ENCODE assay signal across 9 mouse cellular contexts in genomic region chr8:118237150-118237620, GRCm38 (mm10). TPM values are rescaled to one million over a fixed set of nuclear protein-coding genes. Genes with fewer than 3 reads are reported as not detected.
DNase-seq lines count a peak whose midpoint lies in the region; ATAC-seq lines count a peak whose summit lies in the region.
"Had no signal": no experiment of that assay in that cellular context is flagged by ENCODE, and none has a peak within 500 bp of the region (broad histone marks: within the 10 kb centered on the region; RNA-seq: fewer than 3 reads in every experiment).

No protein-coding gene starts in this region.

- no peaks in the 10 kb centered on the region for H3K36me3 ChIP-seq in midbrain, embryonic 13.5 days
- H3K36me3 ChIP-seq: limb, embryonic 13.5 days had no signal

- WGBS in midbrain, embryonic 13.5 days = 70% methylated on average over 11 of the region's 11 CpGs

- DNase-seq in cerebellum, postnatal 14 days = peak; percentile 69
- DNase-seq in cerebellum, adult 9-11 months = no peak
- DNase-seq in ovary, postnatal 36 days (ENCODE audit: low spot score) = peak; percentile 8
- no peak for DNase-seq in ovary, postnatal 10 days (ENCODE audit: low spot score)
- DNase-seq in layer of hippocampus, adult 18-20 months (ENCODE audit: low spot score in 2 of 2) = peak; percentile 6 to 44
- DNase-seq in right cerebral cortex, postnatal 10 days (ENCODE audit: low spot score in 2 of 2) = peak; percentile 67 to 74
- DNase-seq in spleen, postnatal 10 days (ENCODE audit: low spot score in 2 of 2) = no peak

- H3K9me3 ChIP-seq in midbrain, embryonic 13.5 days = no peaks in the 10 kb centered on the region
- H3K9me3 ChIP-seq: limb, embryonic 13.5 days had no signal

- H3K9ac ChIP-seq in midbrain, embryonic 13.5 days (replicated peaks) = no peak overlapping the region
- H3K9ac ChIP-seq: limb, embryonic 13.5 days had no signal

- no peak overlapping the region for H3K4me3 ChIP-seq in midbrain, embryonic 13.5 days (replicated peaks)
- H3K4me3 ChIP-seq: limb, embryonic 13.5 days had no signal

- no peaks in the 10 kb centered on the region for H3K27me3 ChIP-seq in midbrain, embryonic 13.5 days
- H3K27me3 ChIP-seq: limb, embryonic 13.5 days had no signal

- no peak overlapping the region for H3K27ac ChIP-seq in midbrain, embryonic 13.5 days
- H3K27ac ChIP-seq: limb, embryonic 13.5 days had no signal

- no peaks in the 10 kb centered on the region for H3K4me1 ChIP-seq in midbrain, embryonic 13.5 days (replicated peaks)
- H3K4me1 ChIP-seq: limb, embryonic 13.5 days had no signal

- no peak overlapping the region for H3K4me2 ChIP-seq in midbrain, embryonic 13.5 days (replicated peaks)
- H3K4me2 ChIP-seq: limb, embryonic 13.5 days had no signal

- ATAC-seq in midbrain, embryonic 13.5 days = no peak

RNA-seq across cellular contexts. Expression of gene Cdh13, which starts 46.3 kb away (rescaled TPM):
- 10 to 100 TPM; 40.7 to 43.8 TPM for total RNA-seq in layer of hippocampus, adult 18-20 months (2021)
- 45.1 and 56.3 TPM in 2 replicates for polyA plus RNA-seq in midbrain, embryonic 13.5 days (2015; fragmentation: Nextera tagmentation; extraction: Ambion mirVana)

Comparison
In these comparisons a context has a peak if more than half of its experiments do, and no peak if none do; other contexts are left out.
1. DNase-seq: peak in cerebellum, postnatal 14 days (2 of 2), ovary, postnatal 36 days (single experiment), layer of hippocampus, adult 18-20 months (2 of 2) and right cerebral cortex, postnatal 10 days (2 of 2); none in cerebellum, adult 9-11 months (single experiment), ovary, postnatal 10 days (single experiment) and spleen, postnatal 10 days (0 of 2).